Mouse (Mus musculus): ENCODE results near the gene Adgra3. TPM values are rescaled to one million over a fixed set of nuclear protein-coding genes. Genes with fewer than 3 reads are reported as not detected.

Adgra3 gene
- polyA plus RNA-seq, 1 experiment from 2014 or later: 42.9 TPM

DNA sequence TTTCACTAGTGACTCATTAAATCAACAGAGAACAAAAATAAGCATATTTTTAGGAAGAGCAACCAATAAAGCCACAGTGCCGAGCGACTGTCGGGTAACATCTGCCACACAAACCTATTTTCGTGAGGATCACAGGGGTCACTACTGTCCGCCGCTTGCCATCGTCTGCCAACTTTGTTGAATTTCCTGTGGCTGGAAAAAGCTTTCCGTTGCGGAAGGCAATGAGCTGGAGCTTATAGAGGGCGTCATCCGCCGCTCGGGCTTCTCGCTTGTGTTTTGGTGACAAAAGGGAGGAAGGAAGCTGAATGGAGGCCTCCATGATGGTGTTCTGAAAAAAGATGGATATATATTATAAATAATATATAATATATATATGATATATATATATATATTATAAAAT, 79.6 kb downstream of the Adgra3 start:
- H3K36me3 ChIP-seq (ENCODE audit: control insufficient read depth, insufficient read depth, low read length): no peaks in the 10 kb centered on the region; the same call in 1 of the 2 replicates

DNA sequence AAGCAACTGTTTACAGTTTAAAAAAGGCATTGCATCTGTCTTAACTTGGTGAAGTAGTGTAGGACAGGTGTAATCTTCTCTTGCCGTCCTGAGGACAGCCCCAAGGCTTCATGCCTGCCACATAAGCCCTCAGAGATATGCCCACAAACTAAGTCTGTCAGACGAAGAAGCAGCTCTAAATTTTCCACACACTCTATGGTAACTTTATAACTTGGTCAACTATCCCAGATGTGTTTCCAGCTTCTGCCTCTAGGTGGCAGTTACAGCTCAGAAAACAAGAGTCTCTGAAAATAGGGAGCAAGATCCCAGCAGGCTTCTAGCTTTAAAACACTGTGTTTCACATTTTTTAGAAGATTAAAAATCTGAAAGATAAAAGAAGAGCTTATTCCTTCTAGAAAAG, 82.8 kb downstream of the Adgra3 start:
- H3K9me3 ChIP-seq (ENCODE audit: control insufficient read depth, low read length): no peaks in the 10 kb centered on the region
- H3K4me1 ChIP-seq (replicated peaks; ENCODE audit: control insufficient read depth, insufficient read depth, low read length): no peaks in the 10 kb centered on the region
- H3K36me3 ChIP-seq (ENCODE audit: control insufficient read depth, insufficient read depth, low read length): no peaks in the 10 kb centered on the region; the same call in 1 of the 2 replicates
- no peak overlapping the region for H3K9ac ChIP-seq (ENCODE audit: low read length)
- WGBS: 64% methylated on average over 2 of the region's 2 CpGs
- no peak overlapping the region for H3K4me3 ChIP-seq (ENCODE audit: low read depth, low read length)
- no peaks in the 10 kb centered on the region for H3K27me3 ChIP-seq (ENCODE audit: control insufficient read depth, insufficient read depth, low read length)
- no peak overlapping the region for H3K27ac ChIP-seq (ENCODE audit: low read depth, low read length)
- peak; percentile 54 for ATAC-seq (replicated peaks; ENCODE audit: low FRiP score)
- no peak overlapping the region for H3K4me2 ChIP-seq (ENCODE audit: low read depth, low read length, severe bottlenecking)
- DNase-seq (ENCODE audit: low spot score): peak; percentile 57

More for the DNA sequence above, 79.6 kb downstream of the Adgra3 start:
- H3K27me3 ChIP-seq (ENCODE audit: control insufficient read depth, insufficient read depth, low read length): no peaks in the 10 kb centered on the region
- H3K4me3 ChIP-seq (ENCODE audit: low read depth, low read length): no peak overlapping the region
- no peak overlapping the region for H3K9ac ChIP-seq (ENCODE audit: low read length)
- H3K27ac ChIP-seq (ENCODE audit: low read depth, low read length): no peak overlapping the region
- H3K4me2 ChIP-seq (ENCODE audit: low read depth, low read length, severe bottlenecking): no peak overlapping the region
- no peak for DNase-seq (ENCODE audit: low spot score)
- H3K9me3 ChIP-seq (ENCODE audit: control insufficient read depth, low read length): no peaks in the 10 kb centered on the region
- H3K4me1 ChIP-seq (replicated peaks; ENCODE audit: control insufficient read depth, insufficient read depth, low read length): no peaks in the 10 kb centered on the region
- WGBS: 91% methylated on average over 14 of the region's 14 CpGs
- no peak for ATAC-seq (replicated peaks; ENCODE audit: low FRiP score)

DNA sequence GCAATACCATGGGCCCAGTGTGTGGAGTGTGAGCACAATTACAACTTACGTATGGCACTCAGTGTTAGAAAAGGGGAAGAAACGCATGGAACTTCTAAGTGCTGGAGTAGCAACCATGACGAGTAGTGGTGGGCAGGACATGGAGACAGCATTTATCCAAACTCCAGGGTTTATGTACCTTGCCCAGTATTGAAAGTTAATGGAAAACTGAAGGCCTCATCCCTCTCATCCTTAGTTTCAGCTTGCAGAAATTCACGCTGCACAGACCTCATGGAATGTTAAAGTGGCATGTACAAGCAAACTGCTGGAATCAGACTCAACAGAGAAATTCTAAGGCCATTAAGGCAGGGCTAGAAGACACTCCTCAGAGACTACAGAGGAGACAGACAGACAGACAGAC, 84.6 kb downstream of the Adgra3 start:
- ATAC-seq (replicated peaks; ENCODE audit: low FRiP score): no peak
- H3K4me2 ChIP-seq (ENCODE audit: low read depth, low read length, severe bottlenecking): no peak overlapping the region
- H3K9me3 ChIP-seq (ENCODE audit: control insufficient read depth, low read length): no peaks in the 10 kb centered on the region
- no peaks in the 10 kb centered on the region for H3K4me1 ChIP-seq (replicated peaks; ENCODE audit: control insufficient read depth, insufficient read depth, low read length)
- H3K4me3 ChIP-seq (ENCODE audit: low read depth, low read length): no peak overlapping the region
- no peak overlapping the region for H3K9ac ChIP-seq (ENCODE audit: low read length)
- no peaks in the 10 kb centered on the region for H3K27me3 ChIP-seq (ENCODE audit: control insufficient read depth, insufficient read depth, low read length)
- WGBS: 90% methylated on average over 4 of the region's 4 CpGs
- DNase-seq (ENCODE audit: low spot score): no peak
- no peaks in the 10 kb centered on the region; the same call in 1 of the 2 replicates for H3K36me3 ChIP-seq (ENCODE audit: control insufficient read depth, insufficient read depth, low read length)
- H3K27ac ChIP-seq (ENCODE audit: low read depth, low read length): no peak overlapping the region

DNA sequence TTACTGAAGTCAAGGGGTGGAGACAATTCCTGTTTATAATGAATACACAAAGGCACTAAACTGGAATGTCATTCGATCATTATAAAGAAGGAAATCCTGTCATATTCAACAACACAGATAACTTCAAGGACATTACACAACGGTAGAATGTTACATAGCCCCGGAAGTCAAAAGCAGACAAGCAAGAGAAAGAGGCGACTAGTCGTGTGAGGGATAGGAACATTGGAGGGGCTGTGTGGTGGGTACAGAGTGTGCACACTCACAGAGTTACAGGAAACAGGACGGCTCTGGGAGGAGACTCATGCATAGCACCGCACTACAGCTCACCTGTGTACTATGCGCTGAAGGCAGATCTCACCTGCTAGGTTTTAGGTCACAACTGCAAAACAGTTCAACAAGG, 89.1 kb downstream of the Adgra3 start:
- ATAC-seq (replicated peaks; ENCODE audit: low FRiP score) (no peak), DNase-seq (ENCODE audit: low spot score) (no peak)
- WGBS: 92% methylated on average over 8 of the region's 8 CpGs
- no peaks in the 10 kb centered on the region for H3K4me1 ChIP-seq (replicated peaks; ENCODE audit: control insufficient read depth, insufficient read depth, low read length)
- H3K27ac ChIP-seq (ENCODE audit: low read depth, low read length): no peak overlapping the region
- H3K4me2 ChIP-seq (ENCODE audit: low read depth, low read length, severe bottlenecking): no peak overlapping the region
- no peak overlapping the region for H3K4me3 ChIP-seq (ENCODE audit: low read depth, low read length)
- H3K9me3 ChIP-seq (ENCODE audit: control insufficient read depth, low read length): no peaks in the 10 kb centered on the region
- no peak overlapping the region for H3K9ac ChIP-seq (ENCODE audit: low read length)
- H3K36me3 ChIP-seq (ENCODE audit: control insufficient read depth, insufficient read depth, low read length): no peaks in the 10 kb centered on the region; the same call in 1 of the 2 replicates
- H3K27me3 ChIP-seq (ENCODE audit: control insufficient read depth, insufficient read depth, low read length): no peaks in the 10 kb centered on the region

DNA sequence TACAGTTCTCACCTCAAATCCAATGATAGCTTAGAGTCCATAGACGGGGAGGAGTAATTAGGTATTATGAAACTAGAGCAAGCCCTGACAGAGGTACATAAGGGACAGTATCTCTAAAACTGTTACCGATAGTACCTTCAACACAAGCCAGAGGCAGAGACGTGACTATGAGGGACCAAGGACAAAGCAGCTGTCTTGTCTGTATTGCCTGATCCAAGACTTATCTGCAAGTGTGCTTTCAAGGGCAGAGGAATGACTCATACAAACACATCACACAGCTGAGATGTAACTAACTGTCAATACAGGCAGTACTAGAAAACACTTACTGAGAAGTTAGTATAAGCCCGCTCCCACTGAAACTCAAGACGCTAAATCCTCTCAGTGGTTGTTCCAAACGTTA, 91.1 kb downstream of the Adgra3 start:
- WGBS: 96% methylated on average over 6 of the region's 6 CpGs
- DNase-seq (ENCODE audit: low spot score) (no peak), ATAC-seq (replicated peaks; ENCODE audit: low FRiP score) (no peak)
- Histone ChIP-seq H3K4me3 (ENCODE audit: low read depth, low read length) (no peak overlapping the region), H3K9ac (ENCODE audit: low read length) (no peak overlapping the region), H3K36me3 (ENCODE audit: control insufficient read depth, insufficient read depth, low read length) (no peaks in the 10 kb centered on the region; the same call in 1 of the 2 replicates), H3K27me3 (ENCODE audit: control insufficient read depth, insufficient read depth, low read length) (no peaks in the 10 kb centered on the region), H3K4me1 (replicated peaks; ENCODE audit: control insufficient read depth, insufficient read depth, low read length) (no peaks in the 10 kb centered on the region), H3K4me2 (ENCODE audit: low read depth, low read length, severe bottlenecking) (no peak overlapping the region), H3K9me3 (ENCODE audit: control insufficient read depth, low read length) (no peaks in the 10 kb centered on the region), H3K27ac (ENCODE audit: low read depth, low read length) (no peak overlapping the region)

DNA sequence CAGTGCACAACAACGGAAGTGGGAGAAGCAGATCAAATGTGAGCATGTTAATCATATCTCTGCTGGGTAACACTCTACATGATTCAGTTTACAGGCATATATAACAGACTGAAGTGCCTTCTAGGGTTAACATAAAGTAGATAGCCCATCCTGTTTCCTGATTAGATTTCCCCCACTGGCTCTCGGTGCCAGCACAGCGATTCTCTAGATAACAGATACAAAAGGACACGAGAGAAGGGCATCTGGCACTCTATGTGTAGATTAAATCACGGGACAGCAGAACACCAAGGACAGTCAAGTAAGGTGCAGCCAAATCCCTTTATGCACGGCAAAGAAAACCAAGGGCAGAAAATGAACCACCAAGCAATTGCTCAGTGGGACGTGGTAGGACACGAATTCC, 93.0 kb downstream of the Adgra3 start:
- ATAC-seq (replicated peaks; ENCODE audit: low FRiP score): no peak
- WGBS: 91% methylated on average over 8 of the region's 8 CpGs
- Histone ChIP-seq H3K9me3 (ENCODE audit: control insufficient read depth, low read length) (no peaks in the 10 kb centered on the region), H3K9ac (ENCODE audit: low read length) (no peak overlapping the region), H3K4me1 (replicated peaks; ENCODE audit: control insufficient read depth, insufficient read depth, low read length) (no peaks in the 10 kb centered on the region), H3K4me2 (ENCODE audit: low read depth, low read length, severe bottlenecking) (no peak overlapping the region), H3K27ac (ENCODE audit: low read depth, low read length) (no peak overlapping the region), H3K27me3 (ENCODE audit: control insufficient read depth, insufficient read depth, low read length) (no peaks in the 10 kb centered on the region), H3K4me3 (ENCODE audit: low read depth, low read length) (no peak overlapping the region), H3K36me3 (ENCODE audit: control insufficient read depth, insufficient read depth, low read length) (peaks cover 6% of the 10 kb centered on the region; the same call in 1 of the 2 replicates)
- no peak for DNase-seq (ENCODE audit: low spot score)

DNA sequence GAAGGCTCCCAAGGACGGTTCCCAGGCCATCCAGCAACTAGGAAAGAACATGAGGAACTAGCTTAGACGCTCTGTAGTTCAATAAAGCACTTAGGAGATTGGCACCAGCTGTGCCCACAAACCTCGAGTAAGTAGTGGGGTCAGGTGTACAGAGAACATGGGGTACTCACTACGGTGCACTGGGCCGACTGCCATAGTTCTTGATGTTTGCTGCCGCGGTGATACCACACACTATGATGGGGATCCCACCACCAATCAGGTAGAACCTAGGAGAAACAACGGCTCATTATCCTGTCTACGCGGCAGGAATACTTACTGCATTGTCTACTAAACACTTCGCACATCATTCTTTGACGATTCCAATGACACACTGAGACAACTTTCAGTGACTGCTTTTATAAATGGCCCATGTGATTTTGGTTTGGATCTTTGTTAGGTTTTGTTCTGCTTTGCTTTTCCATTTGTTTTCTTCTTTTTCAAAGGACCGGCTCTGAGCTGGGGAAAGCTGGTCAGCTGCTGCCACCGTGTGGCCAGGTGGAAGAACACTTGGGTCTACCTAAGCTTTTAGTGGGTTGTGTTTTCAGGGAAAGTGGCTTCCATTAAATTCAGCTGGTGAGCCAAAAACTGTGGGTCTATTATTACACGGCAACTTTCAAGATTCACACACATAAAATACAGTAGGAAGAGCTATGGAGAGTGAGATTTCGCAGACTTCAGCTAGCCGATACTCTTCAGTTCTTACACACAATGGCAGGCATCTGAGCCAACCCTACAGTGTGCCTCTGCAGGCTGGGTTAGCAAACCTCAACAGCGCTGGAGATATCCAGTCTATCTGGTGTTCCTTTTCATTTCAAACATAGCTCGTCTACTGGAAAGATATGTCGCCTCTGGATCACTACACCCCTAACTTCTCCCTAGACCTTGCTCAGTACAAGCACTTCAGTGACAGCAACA, 97.1 kb downstream of the Adgra3 start:
- Histone ChIP-seq H3K4me1 (replicated peaks; ENCODE audit: control insufficient read depth, insufficient read depth, low read length) (no peaks in the 10 kb centered on the region), H3K9ac (ENCODE audit: low read length) (no peak overlapping the region), H3K27me3 (ENCODE audit: control insufficient read depth, insufficient read depth, low read length) (no peaks in the 10 kb centered on the region), H3K27ac (ENCODE audit: low read depth, low read length) (no peak overlapping the region), H3K4me3 (ENCODE audit: low read depth, low read length) (no peak overlapping the region), H3K4me2 (ENCODE audit: low read depth, low read length, severe bottlenecking) (no peak overlapping the region), H3K36me3 (ENCODE audit: control insufficient read depth, insufficient read depth, low read length) (peaks cover 12% of the 10 kb centered on the region; the same call in 1 of the 2 replicates), H3K9me3 (ENCODE audit: control insufficient read depth, low read length) (no peaks in the 10 kb centered on the region)
- peak; percentile 54 for DNase-seq (ENCODE audit: low spot score)
- WGBS: 84% methylated on average over 20 of the region's 20 CpGs
- peak; percentile 73 for ATAC-seq (replicated peaks; ENCODE audit: low FRiP score)

DNA sequence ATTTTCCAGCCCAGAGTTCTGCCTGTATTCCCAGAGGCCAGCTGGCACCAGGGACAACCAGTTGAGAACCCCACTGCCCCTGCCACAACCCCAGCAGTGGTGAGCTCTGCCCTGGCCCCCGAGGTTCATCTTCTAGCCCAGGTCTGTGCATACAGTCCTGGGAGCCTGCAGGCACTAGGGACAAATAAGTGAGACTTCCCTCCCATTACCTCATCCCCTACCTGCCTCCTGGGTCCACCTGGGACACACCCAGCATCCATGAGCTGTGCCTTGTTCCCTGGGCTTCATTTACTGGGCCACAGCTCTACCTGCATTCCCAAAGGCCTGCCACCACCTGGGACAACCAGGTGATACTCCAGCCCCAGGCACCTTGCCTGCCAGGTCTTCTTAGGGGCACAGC, 122.5 kb downstream of the Adgra3 start:
- no peaks in the 10 kb centered on the region for H3K36me3 ChIP-seq (ENCODE audit: control insufficient read depth, insufficient read depth, low read length)
- H3K4me1 ChIP-seq (replicated peaks; ENCODE audit: control insufficient read depth, insufficient read depth, low read length): no peaks in the 10 kb centered on the region
- ATAC-seq (replicated peaks; ENCODE audit: low FRiP score) (no peak), DNase-seq (ENCODE audit: low spot score) (no peak)
- no peak overlapping the region for H3K4me3 ChIP-seq (ENCODE audit: low read depth, low read length)
- no peaks in the 10 kb centered on the region for H3K9me3 ChIP-seq (ENCODE audit: control insufficient read depth, low read length)
- H3K9ac ChIP-seq (ENCODE audit: low read length): no peak overlapping the region
- WGBS: 88% methylated on average over 1 of the region's 1 CpGs
- no peak overlapping the region for H3K4me2 ChIP-seq (ENCODE audit: low read depth, low read length, severe bottlenecking)
- H3K27me3 ChIP-seq (ENCODE audit: control insufficient read depth, insufficient read depth, low read length): no peaks in the 10 kb centered on the region
- no peak overlapping the region for H3K27ac ChIP-seq (ENCODE audit: low read depth, low read length)

DNA sequence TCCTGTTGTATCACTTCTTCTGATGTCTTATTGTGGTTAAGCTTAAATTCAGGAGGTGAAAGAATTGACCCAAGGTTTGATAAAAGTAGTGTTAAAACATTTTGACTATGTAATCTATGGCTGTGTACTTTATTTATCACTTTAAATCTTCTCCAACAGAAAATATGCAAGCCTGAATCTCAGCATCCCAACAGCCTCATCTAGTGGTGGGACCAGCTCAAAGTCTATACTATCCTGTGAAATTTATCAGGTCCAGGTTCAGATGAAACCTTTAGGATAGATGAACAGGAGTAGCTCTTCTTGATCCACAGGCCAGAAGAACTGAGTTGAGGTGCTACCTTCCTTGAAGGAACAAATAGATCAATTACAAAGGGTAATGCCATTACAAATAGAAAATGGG, 134.1 kb downstream of the Adgra3 start:
- H3K36me3 ChIP-seq (ENCODE audit: control insufficient read depth, insufficient read depth, low read length): no peaks in the 10 kb centered on the region
- H3K9me3 ChIP-seq (ENCODE audit: control insufficient read depth, low read length): no peaks in the 10 kb centered on the region
- no peaks in the 10 kb centered on the region for H3K27me3 ChIP-seq (ENCODE audit: control insufficient read depth, insufficient read depth, low read length)
- no peak overlapping the region for H3K4me2 ChIP-seq (ENCODE audit: low read depth, low read length, severe bottlenecking)
- H3K4me1 ChIP-seq (replicated peaks; ENCODE audit: control insufficient read depth, insufficient read depth, low read length): no peaks in the 10 kb centered on the region
- H3K27ac ChIP-seq (ENCODE audit: low read depth, low read length): no peak overlapping the region
- DNase-seq (ENCODE audit: low spot score) (no peak), ATAC-seq (replicated peaks; ENCODE audit: low FRiP score) (no peak)
- H3K4me3 ChIP-seq (ENCODE audit: low read depth, low read length): no peak overlapping the region
- H3K9ac ChIP-seq (ENCODE audit: low read length): no peak overlapping the region

Data from forebrain, embryonic 11.5 days (tissue).